Mouse (Mus musculus): Measurements from ENCODE around the gene Slc13a4. TPM values are rescaled to one million over a fixed set of nuclear protein-coding genes. Genes with fewer than 3 reads are reported as not detected.
A peak's percentile ranks its signal among the peaks of the same experiment; 100 is the strongest.

Slc13a4 gene
- polyA plus RNA-seq, 1 experiment: 0.07 TPM

DNA sequence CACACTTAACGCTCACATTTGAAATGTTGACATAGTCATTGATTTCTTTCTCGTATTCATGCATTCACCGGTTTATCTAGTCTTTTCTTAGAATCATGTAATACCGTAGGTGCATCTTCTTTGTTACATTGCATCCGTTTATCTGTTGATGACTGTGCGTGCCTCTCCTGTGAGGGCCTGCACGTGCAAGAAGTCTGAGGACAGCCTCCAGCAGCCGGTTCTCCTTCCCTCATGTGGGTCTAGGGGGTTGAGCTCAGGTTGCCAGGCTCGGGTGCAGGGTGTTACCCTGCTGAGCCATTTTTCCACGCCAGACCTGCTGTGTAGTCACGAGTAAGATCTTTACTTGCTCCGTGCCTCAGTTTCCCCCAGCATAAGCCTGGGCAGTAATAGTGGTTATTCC, 52.9 kb downstream of the Slc13a4 start:
- peaks cover 40% of the 10 kb centered on the region for H3K79me3 ChIP-seq (ENCODE audit: low read depth)
- H3K36me3 ChIP-seq (ENCODE audit: control insufficient read depth, insufficient read depth): no peaks in the 10 kb centered on the region
- TF ChIP-seq USF1 (IDR thresholded peaks at IDR 0.05; ENCODE audit: low read depth) (no peak), CEBPB (IDR thresholded peaks at IDR 0.05; ENCODE audit: low read depth) (no peak), MAX (IDR thresholded peaks at IDR 0.05) (no peak), FOSL1 (IDR thresholded peaks at IDR 0.05; ENCODE audit: insufficient read depth, low read length, poor library complexity, severe bottlenecking) (no peak), MYOD1 (IDR thresholded peaks at IDR 0.05; ENCODE audit: control insufficient read depth, insufficient read length, low read depth) (no peak)
- no peak overlapping the region for H3K4me3 ChIP-seq (ENCODE audit: insufficient read depth, poor library complexity, severe bottlenecking)
- H3K27me3 ChIP-seq (ENCODE audit: control insufficient read depth, insufficient read depth, insufficient read length): no peaks in the 10 kb centered on the region
- no peak overlapping the region for H3ac ChIP-seq (ENCODE audit: control insufficient read depth, insufficient read length, low read depth)
- H3K79me2 ChIP-seq (ENCODE audit: control insufficient read depth, insufficient read depth): peaks cover 60% of the 10 kb centered on the region

DNA sequence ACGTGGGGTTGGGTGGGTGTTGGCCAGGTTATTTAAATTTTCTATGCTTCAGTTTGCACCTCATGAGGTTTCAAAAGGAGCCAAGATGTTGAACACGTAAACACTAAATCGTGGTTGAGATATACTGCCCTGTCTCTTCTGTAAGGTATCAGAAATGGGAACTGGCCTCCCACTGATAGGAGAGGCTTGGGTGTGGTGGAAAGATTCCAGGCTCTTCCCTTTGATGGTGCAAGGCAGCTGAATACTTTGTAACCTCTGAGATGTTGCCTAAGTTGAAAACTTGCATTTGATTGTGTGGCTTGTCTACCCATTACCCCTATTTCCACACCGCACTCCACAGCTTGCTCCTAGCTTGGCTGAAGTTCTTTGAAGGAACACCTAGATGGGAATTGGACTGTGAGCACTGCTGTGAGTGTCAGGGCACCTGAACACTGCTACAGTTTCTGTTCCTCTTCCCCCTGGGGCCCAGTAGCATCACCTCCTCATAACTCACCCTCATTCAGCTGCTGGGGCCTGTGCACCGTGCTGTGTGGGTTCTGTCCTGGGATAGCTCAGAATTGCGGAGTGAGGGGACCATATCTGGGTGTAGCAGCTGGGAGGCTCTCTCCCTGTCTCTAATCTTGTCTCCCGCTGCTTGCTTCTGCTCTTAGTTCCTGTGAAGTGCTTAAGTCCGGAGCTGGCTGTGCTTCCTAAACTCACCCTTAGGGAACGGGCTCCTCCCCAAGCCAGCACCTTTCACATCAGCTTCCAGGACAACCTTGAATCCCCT, 53.6 kb downstream of the Slc13a4 start:
- no peaks in the 10 kb centered on the region for H3K36me3 ChIP-seq (ENCODE audit: control insufficient read depth, insufficient read depth)
- peaks cover 53% of the 10 kb centered on the region for H3K79me2 ChIP-seq (ENCODE audit: control insufficient read depth, insufficient read depth)
- no peak overlapping the region for H3K4me3 ChIP-seq (ENCODE audit: insufficient read depth, poor library complexity, severe bottlenecking)
- no peaks in the 10 kb centered on the region for H3K27me3 ChIP-seq (ENCODE audit: control insufficient read depth, insufficient read depth, insufficient read length)
- TF ChIP-seq CTCF (IDR thresholded peaks at IDR 0.05; ENCODE audit: control insufficient read depth, insufficient read depth, insufficient read length) (no peak), FOSL1 (IDR thresholded peaks at IDR 0.05; ENCODE audit: insufficient read depth, low read length, poor library complexity, severe bottlenecking) (no peak), CEBPB (IDR thresholded peaks at IDR 0.05; ENCODE audit: low read depth) (no peak), MYOG (IDR thresholded peaks at IDR 0.05; ENCODE audit: control insufficient read depth, extremely low read depth, insufficient read length) (no peak), MYOD1 (IDR thresholded peaks at IDR 0.05; ENCODE audit: control insufficient read depth, insufficient read length, low read depth) (no peak), MAX (IDR thresholded peaks at IDR 0.05) (no peak), USF1 (IDR thresholded peaks at IDR 0.05; ENCODE audit: low read depth) (no peak)
- no peak overlapping the region for H3ac ChIP-seq (ENCODE audit: control insufficient read depth, insufficient read length, low read depth)
- peaks cover 34% of the 10 kb centered on the region for H3K79me3 ChIP-seq (ENCODE audit: low read depth)

- Histone ChIP-seq H3K4me3 (ENCODE audit: insufficient read depth, poor library complexity, severe bottlenecking) (peak overlapping the region; percentile 59), H3K27me3 (ENCODE audit: control insufficient read depth, insufficient read depth, insufficient read length) (no peaks in the 10 kb centered on the region), H3K79me2 (ENCODE audit: control insufficient read depth, insufficient read depth) (peaks cover 44% of the 10 kb centered on the region), H3ac (ENCODE audit: control insufficient read depth, insufficient read length, low read depth) (no peak overlapping the region), H3K36me3 (ENCODE audit: control insufficient read depth, insufficient read depth) (no peaks in the 10 kb centered on the region), H3K79me3 (ENCODE audit: low read depth) (peaks cover 27% of the 10 kb centered on the region)
- no peak for TF ChIP-seq MYOD1 (IDR thresholded peaks at IDR 0.05; ENCODE audit: control insufficient read depth, insufficient read length, low read depth)
- TF ChIP-seq CTCF (IDR thresholded peaks at IDR 0.05; ENCODE audit: control insufficient read depth, insufficient read depth, insufficient read length): no peak
- TF ChIP-seq USF1 (IDR thresholded peaks at IDR 0.05; ENCODE audit: low read depth): no peak
- no peak for TF ChIP-seq MYOG (IDR thresholded peaks at IDR 0.05; ENCODE audit: control insufficient read depth, extremely low read depth, insufficient read length)
- no peak for TF ChIP-seq MAX (IDR thresholded peaks at IDR 0.05)
- TF ChIP-seq CEBPB (IDR thresholded peaks at IDR 0.05; ENCODE audit: low read depth): no peak
- TF ChIP-seq FOSL1 (IDR thresholded peaks at IDR 0.05; ENCODE audit: insufficient read depth, low read length, poor library complexity, severe bottlenecking): no peak
These were observed 54.5 kb downstream of the Slc13a4 start for GRCm38 (mm10) chr6:35253474-35253873.

DNA sequence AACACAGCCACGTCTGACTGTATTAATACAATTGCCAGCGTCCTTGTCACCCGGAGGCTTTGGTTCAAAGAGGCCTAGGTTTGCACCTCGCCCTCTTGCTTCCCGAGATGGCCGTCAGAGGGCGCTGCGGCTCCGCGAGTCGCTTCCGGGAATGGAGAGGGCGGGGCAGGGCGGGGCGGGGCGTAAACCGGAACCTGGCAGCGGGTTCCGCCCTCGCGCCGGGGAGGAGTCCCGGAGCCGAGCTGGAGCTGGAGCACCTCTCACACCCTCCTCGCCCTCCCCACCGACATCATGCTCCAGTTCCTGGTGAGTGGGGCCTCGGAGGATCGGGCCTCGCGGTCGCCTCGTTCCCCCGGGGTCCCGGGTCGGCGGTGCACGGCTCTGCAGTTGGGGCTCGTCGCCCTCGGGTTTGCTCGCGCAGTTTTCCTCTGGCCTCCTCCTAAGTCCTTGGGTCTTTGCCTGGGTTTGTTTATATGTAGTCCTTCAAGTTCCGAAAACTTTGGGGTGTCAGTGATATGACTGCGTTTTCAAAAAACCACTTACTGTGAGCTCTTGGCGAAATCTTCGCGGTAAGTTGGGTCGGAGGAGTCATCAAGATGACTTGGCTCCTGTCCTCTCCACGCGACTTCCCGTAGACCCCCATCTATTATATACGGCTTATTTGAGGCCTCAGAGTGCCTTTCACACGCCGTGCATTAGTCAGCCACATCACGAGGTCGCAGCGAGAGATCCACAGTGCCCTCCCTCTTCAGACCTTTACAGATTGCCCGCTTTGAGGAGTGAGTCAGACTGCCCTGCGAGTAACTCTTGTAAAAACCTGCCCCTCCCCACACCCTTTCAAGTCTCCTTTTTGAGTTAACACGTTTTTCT, 55.2 kb downstream of the Slc13a4 start:
- peaks cover 1% of the 10 kb centered on the region for H3K36me3 ChIP-seq (ENCODE audit: control insufficient read depth, insufficient read depth)
- peak overlapping the region; percentile 92 for H3ac ChIP-seq (ENCODE audit: control insufficient read depth, insufficient read length, low read depth)
- H3K79me2 ChIP-seq (ENCODE audit: control insufficient read depth, insufficient read depth): peaks cover 36% of the 10 kb centered on the region
- H3K4me3 ChIP-seq (ENCODE audit: insufficient read depth, poor library complexity, severe bottlenecking): peak overlapping the region; percentile 59
- no peak for TF ChIP-seq MYOG (IDR thresholded peaks at IDR 0.05; ENCODE audit: control insufficient read depth, extremely low read depth, insufficient read length)
- no peak for TF ChIP-seq MYOD1 (IDR thresholded peaks at IDR 0.05; ENCODE audit: control insufficient read depth, insufficient read length, low read depth)
- peak; percentile 89 for TF ChIP-seq MAX (IDR thresholded peaks at IDR 0.05)
- peak; percentile 85 for TF ChIP-seq CTCF (IDR thresholded peaks at IDR 0.05; ENCODE audit: control insufficient read depth, insufficient read depth, insufficient read length)
- TF ChIP-seq USF1 (IDR thresholded peaks at IDR 0.05; ENCODE audit: low read depth): peak; percentile 71
- TF ChIP-seq FOSL1 (IDR thresholded peaks at IDR 0.05; ENCODE audit: insufficient read depth, low read length, poor library complexity, severe bottlenecking): peak; percentile 50
- TF ChIP-seq CEBPB (IDR thresholded peaks at IDR 0.05; ENCODE audit: low read depth): no peak
- peaks cover 20% of the 10 kb centered on the region for H3K79me3 ChIP-seq (ENCODE audit: low read depth)
- H3K27me3 ChIP-seq (ENCODE audit: control insufficient read depth, insufficient read depth, insufficient read length): no peaks in the 10 kb centered on the region

GRCm38 (mm10) chr6:35251807-35252476, 56.0 kb downstream of the Slc13a4 start:
- Histone ChIP-seq H3ac (ENCODE audit: control insufficient read depth, insufficient read length, low read depth) (no peak overlapping the region), H3K4me3 (ENCODE audit: insufficient read depth, poor library complexity, severe bottlenecking) (no peak overlapping the region), H3K27me3 (ENCODE audit: control insufficient read depth, insufficient read depth, insufficient read length) (no peaks in the 10 kb centered on the region), H3K79me2 (ENCODE audit: control insufficient read depth, insufficient read depth) (peaks cover 29% of the 10 kb centered on the region), H3K79me3 (ENCODE audit: low read depth) (peaks cover 14% of the 10 kb centered on the region), H3K36me3 (ENCODE audit: control insufficient read depth, insufficient read depth) (peaks cover 8% of the 10 kb centered on the region)
- TF ChIP-seq CTCF (IDR thresholded peaks at IDR 0.05; ENCODE audit: control insufficient read depth, insufficient read depth, insufficient read length) (no peak), MAX (IDR thresholded peaks at IDR 0.05) (no peak), USF1 (IDR thresholded peaks at IDR 0.05; ENCODE audit: low read depth) (no peak), MYOG (IDR thresholded peaks at IDR 0.05; ENCODE audit: control insufficient read depth, extremely low read depth, insufficient read length) (no peak), CEBPB (IDR thresholded peaks at IDR 0.05; ENCODE audit: low read depth) (no peak), MYOD1 (IDR thresholded peaks at IDR 0.05; ENCODE audit: control insufficient read depth, insufficient read length, low read depth) (no peak), FOSL1 (IDR thresholded peaks at IDR 0.05; ENCODE audit: insufficient read depth, low read length, poor library complexity, severe bottlenecking) (no peak)

Measured in C2C12 (cell line).